Mouse (Mus musculus) forebrain, postnatal 0 days (tissue): ENCODE results near the gene Zfp853. TPM values are rescaled to one million over a fixed set of nuclear protein-coding genes. Genes with fewer than 3 reads are reported as not detected.

Experiments used
- ATAC-seq: fragments of 200-750 bp; cut with Nextera tagmentation; 2 replicates; pipeline ENCODE4 v1.8.0; 2017; ENCODE audit warnings: mild to moderate bottlenecking, moderate library complexity
- DNase-seq: peaks from one replicate; pipeline ENCODE4 v3.0.0-alpha.2; 2015
- H3K27ac ChIP-seq: fragments of 300-500 bp; sonication (generic); 2 replicates; pipeline ENCODE4 v1.5.1; 2014; ENCODE audit warnings: low read depth, mild to moderate bottlenecking, antibody characterized with exemption, low read length, moderate library complexity, mixed read lengths
- H3K27me3 ChIP-seq: fragments of 300-500 bp; sonication (generic); 2 replicates; pipeline ENCODE4 v1.6.1; 2014; ENCODE audit warnings: mild to moderate bottlenecking, low read length, mixed read lengths; ENCODE audit not compliant: insufficient read depth
- H3K36me3 ChIP-seq: fragments of 300-500 bp; sonication (generic); 2 replicates; pipeline ENCODE4 v1.6.1; 2014; ENCODE audit warnings: mild to moderate bottlenecking, moderate library complexity; ENCODE audit not compliant: insufficient read depth
- H3K4me1 ChIP-seq: fragments of 300-500 bp; sonication (generic); 2 replicates; pipeline ENCODE4 v1.6.1; 2014; ENCODE audit warnings: antibody characterized with exemption; ENCODE audit not compliant: insufficient read depth
- H3K4me2 ChIP-seq: fragments of 300-500 bp; sonication (generic); 2 replicates; pipeline ENCODE4 v1.6.1; 2014; ENCODE audit warnings: low read depth, mild to moderate bottlenecking, moderate library complexity
- H3K4me3 ChIP-seq: fragments of 300-500 bp; sonication (generic); 2 replicates; pipeline ENCODE4 v1.5.1; 2014; ENCODE audit warnings: low read depth, low read length, mixed read lengths
- H3K9ac ChIP-seq: fragments of 300-500 bp; sonication (generic); 2 replicates; pipeline ENCODE4 v1.6.1; 2014; ENCODE audit warnings: mild to moderate bottlenecking
- H3K9me3 ChIP-seq: fragments of 300-500 bp; sonication (generic); 2 replicates; pipeline ENCODE4 v1.6.1; 2016; ENCODE audit warnings: low read length
- CTCF ChIP-seq: sonication (generic); IDR thresholded peaks from 2 replicates; pipeline ENCODE4 v1.5.1; 2016; ENCODE audit warnings: antibody characterized with exemption, control low read depth, low read depth
- WGBS: fragments of 180-500 bp; shearing (Covaris S2); extraction: QIAGEN DNeasy Blood & Tissue Kit; methylation state at CpG from one replicate; pipeline ENCODE4 v1.1.7; 2014; 5-methylcytosine and 5-hydroxymethylcytosine counted together
- polyA plus RNA-seq: library from polyadenylated mRNA; unstranded; fragments of >200 nt; fragmentation: Nextera tagmentation; extraction: Ambion mirVana; gene quantifications from 2 replicates; pipeline ENCODE4 v1.2.1, GENCODE M21; 2015
- total RNA-seq: library from RNA; depleted of rRNA; stranded (reverse); fragments of >200 nt; gene quantifications from 2 replicates; pipeline ENCODE4 v1.2.3, GENCODE M21; 2014; rRNA removed

Zfp853 gene
- 9.8 and 16.5 TPM in 2 replicates for total RNA-seq
- polyA plus RNA-seq = 0.18 and 0.23 TPM in 2 replicates

- peaks cover 8% of the 10 kb centered on the region for H3K27me3 ChIP-seq
- peak; percentile 31 for DNase-seq
- H3K9me3 ChIP-seq = no peaks in the 10 kb centered on the region
- H3K27ac ChIP-seq = no peak within 1 kb of the TSS
- H3K36me3 ChIP-seq = peaks cover 7% of the 10 kb centered on the region; the same call in 1 of the 2 replicates
- H3K4me2 ChIP-seq = peak within 1 kb of the TSS; percentile 87
- WGBS = 6% methylated on average over 33 of the region's 38 CpGs
- H3K4me1 ChIP-seq = no peaks in the 10 kb centered on the region
- peak within 1 kb of the TSS; percentile 51 for H3K4me3 ChIP-seq
- peak within 1 kb of the TSS; percentile 52 for H3K9ac ChIP-seq
- no peak for TF ChIP-seq CTCF
- peak; percentile 64 for ATAC-seq
Observed at GRCm38 (mm10) chr5:143293404-143293803, at the start of gene Zfp853. Gene Zfp853 (minus strand): TSS chr5:143293623.

DNA sequence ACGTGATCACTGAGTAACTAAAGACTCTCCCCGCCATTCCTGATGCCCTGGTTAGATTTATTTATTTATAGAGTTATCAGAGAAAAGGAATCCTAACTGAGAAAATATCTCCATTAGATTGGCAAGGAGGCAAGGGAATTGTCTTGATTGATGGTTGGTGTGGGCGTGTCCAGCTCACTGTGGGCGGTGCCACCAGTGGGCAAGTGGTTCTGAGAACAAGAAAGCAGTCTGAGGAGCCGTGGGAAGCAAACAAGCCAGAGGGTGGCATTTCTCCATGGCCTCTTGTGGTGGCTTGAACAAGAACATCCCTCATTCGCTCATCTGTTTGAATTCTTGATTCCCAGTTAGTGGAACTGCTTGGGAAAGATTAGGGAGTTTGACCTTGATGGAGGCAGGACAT, 46.2 kb upstream of the Zfp853 start:
- DNase-seq (no peak), ATAC-seq (no peak)
- Histone ChIP-seq H3K27ac (no peak overlapping the region), H3K9me3 (no peaks in the 10 kb centered on the region), H3K9ac (no peak overlapping the region), H3K4me2 (no peak overlapping the region), H3K27me3 (0 out of 2 replicates have a peak, but pooled peaks cover 3% of the 10 kb centered on the region), H3K4me1 (no peaks in the 10 kb centered on the region), H3K4me3 (no peak overlapping the region), H3K36me3 (no peaks in the 10 kb centered on the region)
- no peak for TF ChIP-seq CTCF
- whole genome bisulfite sequencing = 57% methylated on average over 6 of the region's 6 CpGs

GRCm38 (mm10) chr5:143336559-143336958, 43.1 kb upstream of the Zfp853 start:
- WGBS = 65% methylated on average over 6 of the region's 6 CpGs
- H3K9me3 ChIP-seq = no peaks in the 10 kb centered on the region
- no peak overlapping the region for H3K4me2 ChIP-seq
- H3K4me1 ChIP-seq = no peaks in the 10 kb centered on the region
- peak; percentile 45 for DNase-seq
- 0 out of 2 replicates have a peak, but pooled peaks cover 3% of the 10 kb centered on the region for H3K27me3 ChIP-seq
- TF ChIP-seq CTCF = peak; percentile 67
- H3K36me3 ChIP-seq = no peaks in the 10 kb centered on the region
- no peak for ATAC-seq
- no peak overlapping the region for H3K4me3 ChIP-seq
- no peak overlapping the region for H3K9ac ChIP-seq
- H3K27ac ChIP-seq = no peak overlapping the region

DNA sequence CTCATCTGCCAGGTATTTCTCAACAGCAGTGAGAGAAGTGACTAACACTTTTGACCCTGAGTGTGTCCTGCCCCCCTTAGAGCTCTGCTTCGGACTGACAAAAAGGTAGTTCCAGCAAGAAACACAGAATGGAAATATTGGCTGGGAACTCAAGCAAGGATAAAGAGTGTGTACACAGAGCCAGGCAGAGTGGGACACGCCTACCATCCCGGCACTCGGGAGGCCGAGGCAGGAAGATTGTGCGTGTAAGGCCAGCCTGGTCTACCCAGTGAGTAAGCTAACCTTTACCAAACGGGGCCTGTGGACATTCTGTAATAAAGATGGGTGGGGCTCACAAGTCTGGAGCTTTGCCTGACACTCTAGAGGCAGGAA, 41.7 kb upstream of the Zfp853 start:
- Histone ChIP-seq H3K9ac (no peak overlapping the region), H3K27me3 (0 out of 2 replicates have a peak, but pooled peaks cover 3% of the 10 kb centered on the region), H3K4me1 (no peaks in the 10 kb centered on the region), H3K27ac (no peak overlapping the region), H3K36me3 (no peaks in the 10 kb centered on the region), H3K4me2 (no peak overlapping the region), H3K9me3 (no peaks in the 10 kb centered on the region), H3K4me3 (no peak overlapping the region)
- 80% methylated on average over 7 of the region's 7 CpGs for WGBS
- ATAC-seq = no peak
- no peak for DNase-seq
- no peak for TF ChIP-seq CTCF

DNA sequence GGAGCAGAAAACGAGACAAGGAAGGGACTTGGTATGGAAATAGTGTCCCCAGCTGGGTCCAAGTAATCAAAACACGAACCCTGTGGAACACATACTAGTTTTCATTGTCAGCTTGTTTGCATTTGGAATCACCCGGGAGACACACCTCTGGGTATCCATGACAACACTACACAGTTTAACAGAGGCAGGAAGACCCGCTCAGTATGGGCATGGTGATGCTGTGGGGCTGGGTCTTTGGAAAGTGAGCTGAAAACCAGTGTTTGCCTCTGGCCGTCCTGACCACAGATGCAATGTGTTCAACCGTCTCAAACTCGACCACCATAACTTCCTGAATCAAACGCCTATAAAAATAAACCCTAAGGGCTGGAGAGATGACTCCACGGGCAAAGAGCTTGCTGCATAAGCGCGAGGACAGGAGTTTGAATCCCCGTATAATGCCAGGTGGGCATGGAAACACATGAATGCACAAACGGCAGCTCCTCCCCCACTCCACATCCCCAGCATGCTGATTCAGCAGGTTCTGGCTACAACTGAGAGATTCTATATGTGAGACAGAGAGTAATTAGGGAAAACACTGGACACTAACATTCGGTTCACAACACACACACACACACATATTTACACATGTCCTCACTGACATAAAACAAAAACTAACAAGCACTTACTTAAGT, 41.1 kb upstream of the Zfp853 start:
- DNase-seq (no peak), ATAC-seq (0 out of 2 replicates have a peak, but pooled peaks have one; percentile 27)
- Histone ChIP-seq H3K36me3 (no peaks in the 10 kb centered on the region), H3K4me3 (no peak overlapping the region), H3K9me3 (no peaks in the 10 kb centered on the region), H3K4me2 (no peak overlapping the region), H3K9ac (no peak overlapping the region), H3K4me1 (peaks cover 3% of the 10 kb centered on the region; the same call in 1 of the 2 replicates), H3K27me3 (0 out of 2 replicates have a peak, but pooled peaks cover 3% of the 10 kb centered on the region), H3K27ac (no peak overlapping the region)
- no peak for TF ChIP-seq CTCF
- WGBS = 75% methylated on average over 14 of the region's 14 CpGs

- ATAC-seq (peak; percentile 67), DNase-seq (peak; percentile 89)
- Histone ChIP-seq H3K36me3 (no peaks in the 10 kb centered on the region), H3K9me3 (no peaks in the 10 kb centered on the region), H3K4me3 (no peak overlapping the region), H3K4me2 (no peak overlapping the region), H3K27ac (no peak overlapping the region), H3K4me1 (peaks cover 4% of the 10 kb centered on the region; the same call in 1 of the 2 replicates), H3K27me3 (0 out of 2 replicates have a peak, but pooled peaks cover 1% of the 10 kb centered on the region), H3K9ac (no peak overlapping the region)
- WGBS = 10% methylated on average over 5 of the region's 5 CpGs
- TF ChIP-seq CTCF = peak; percentile 89
Observed at GRCm38 (mm10) chr5:143333872-143334271, 40.4 kb upstream of the Zfp853 start.

- no peak for TF ChIP-seq CTCF
- WGBS = 1% methylated on average over 57 of the region's 57 CpGs
- Histone ChIP-seq H3K4me3 (peak within 1 kb of the TSS; percentile 95), H3K27me3 (no peaks in the 10 kb centered on the region), H3K4me1 (peaks cover 4% of the 10 kb centered on the region; the same call in 1 of the 2 replicates), H3K9ac (peak within 1 kb of the TSS; percentile 90), H3K27ac (peak within 1 kb of the TSS; percentile 80; the same call in 1 of the 2 replicates), H3K36me3 (peaks cover 27% of the 10 kb centered on the region), H3K4me2 (peak within 1 kb of the TSS; percentile 91), H3K9me3 (no peaks in the 10 kb centered on the region)
- ATAC-seq (peak; percentile 89), DNase-seq (peak; percentile 96)
Observed at GRCm38 (mm10) chr5:143328690-143329495, 35.5 kb upstream of the Zfp853 start, which contains the start of gene Zdhhc4. Gene Zdhhc4 (minus strand): TSS chr5:143329256.
